Mouse (Mus musculus) ES-E14 (cell line): ENCODE data around the gene Psmd3. TPM values are rescaled to one million over a fixed set of nuclear protein-coding genes. Genes with fewer than 3 reads are reported as not detected.
A peak's percentile ranks its signal among the peaks of the same experiment; 100 is the strongest.
"Not testable (repeated sequence)": the region's sequence is repeated elsewhere in the genome, so short reads cannot be mapped to it uniquely, and the experiment has no call there.

Source experiments
- DNase-seq: peaks from one replicate; pipeline ENCODE4 v3.0.0-alpha.2; 2013; ENCODE audit warnings: low read depth, low spot score
- H3K27ac ChIP-seq: 2 replicates; pipeline ENCODE4 v1.5.1; 2012; ENCODE audit warnings: low read depth, mild to moderate bottlenecking, low read length, moderate library complexity, mixed read lengths; ENCODE audit not compliant: poor library complexity, insufficient read depth, severe bottlenecking
- H3K36me3 ChIP-seq: 2 replicates; pipeline ENCODE4 v1.6.1; 2012; ENCODE audit warnings: mild to moderate bottlenecking, low read length, moderate library complexity, mixed read lengths; ENCODE audit not compliant: control insufficient read depth, poor library complexity, insufficient read depth, severe bottlenecking
- H3K4me1 ChIP-seq, 2 experiments: fragments of 150-350 bp in 1 of 2; sonication (generic) in 1 of 2; 2 replicates each; pipeline ENCODE4 v1.6.1; 2012; ENCODE audit warnings: low read length in 2 of 2, mild to moderate bottlenecking in 1 of 2, mixed read lengths in 1 of 2; ENCODE audit not compliant: control insufficient read depth in 2 of 2, insufficient read depth in 2 of 2, poor library complexity in 1 of 2
- H3K4me3 ChIP-seq, 2 experiments: fragments of 150-350 bp in 1 of 2; sonication (generic) in 1 of 2; 2 replicates each; pipeline ENCODE4 v1.5.1; 2012; ENCODE audit warnings: low read length in 2 of 2, low read depth in 1 of 2, mild to moderate bottlenecking in 1 of 2, mixed read lengths in 1 of 2; ENCODE audit not compliant: insufficient read depth in 1 of 2, poor library complexity in 1 of 2, severe bottlenecking in 1 of 2
- H3K9ac ChIP-seq: 2 replicates; pipeline ENCODE4 v1.6.1; 2012; ENCODE audit warnings: low read depth, mild to moderate bottlenecking, low read length, mixed read lengths; ENCODE audit not compliant: poor library complexity, insufficient read depth, severe bottlenecking
- H3K9me3 ChIP-seq: fragments of 150-350 bp; sonication (generic); 2 replicates; pipeline ENCODE4 v1.6.1; 2012; ENCODE audit warnings: low read depth, mild to moderate bottlenecking, low read length; ENCODE audit not compliant: control insufficient read depth, insufficient read depth
- CHD2 ChIP-seq: IDR thresholded peaks from 2 replicates; pipeline ENCODE4 v1.6.1; 2014; ENCODE audit warnings: mild to moderate bottlenecking, low read depth, low read length, inconsistent platforms
- HCFC1 ChIP-seq: IDR thresholded peaks from 2 replicates; pipeline ENCODE4 v1.6.1; 2012; ENCODE audit warnings: low read length, inconsistent platforms, borderline replicate concordance; ENCODE audit not compliant: insufficient read depth
- MAFK ChIP-seq: IDR thresholded peaks from 2 replicates; pipeline ENCODE4 v1.6.1; 2014; ENCODE audit warnings: mild to moderate bottlenecking, low read depth, low read length, inconsistent platforms; ENCODE audit not compliant: insufficient read depth
- ZC3H11A ChIP-seq: IDR thresholded peaks from 2 replicates; pipeline ENCODE4 v1.6.1; 2012; ENCODE audit warnings: low read depth, mild to moderate bottlenecking, inconsistent platforms, low read length, borderline replicate concordance
- ZNF384 ChIP-seq: IDR thresholded peaks from 2 replicates; pipeline ENCODE4 v1.6.1; 2012; ENCODE audit warnings: low read depth, low read length, inconsistent platforms
- in situ Hi-C, 2 experiments: fragments of 600-800 bp; cut with MboI; formaldehyde crosslinking; loops; one replicate each; pipeline ENCODE4 v1.15.1; 2025; ENCODE audit warnings: low sequenced_read_pairs in 2 of 2, inconsistent platforms in 1 of 2; ENCODE audit not compliant: unreplicated experiment in 2 of 2
- total RNA-seq: library from RNA; depleted of rRNA; stranded (reverse); fragments of 300-350 nt; gene quantifications from 2 replicates; pipeline ENCODE4 v1.2.3, GENCODE M21; 2012

Psmd3 gene
- total RNA-seq, 1 experiment = 408 TPM

DNA sequence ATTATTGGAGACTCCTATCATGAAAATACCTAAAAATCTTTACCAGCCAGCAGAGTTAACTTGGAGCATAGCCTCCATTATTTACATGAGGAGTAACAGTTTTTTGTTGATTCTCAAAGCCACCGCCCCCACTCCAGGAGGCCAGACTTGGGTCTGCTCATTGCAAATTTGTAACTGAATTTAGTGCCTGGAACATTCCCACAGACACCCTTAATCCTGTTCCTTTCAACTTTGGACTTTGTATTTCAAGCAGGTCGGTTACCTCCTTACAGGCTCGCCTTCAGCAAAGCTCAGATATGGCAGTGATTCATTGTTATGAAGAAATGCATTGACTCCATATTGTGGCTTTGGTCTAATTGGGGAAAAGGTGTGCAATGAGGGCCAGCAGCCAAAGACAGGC is 37.6 kb upstream of the Psmd3 start:
- in situ Hi-C loops = no loop called here
- no peak for DNase-seq
- TF ChIP-seq HCFC1 (no peak), ZNF384 (no peak), CHD2 (no peak), ZC3H11A (no peak), MAFK (no peak)
- H3K27ac ChIP-seq = no peak overlapping the region
- no peaks in the 10 kb centered on the region for H3K4me1 ChIP-seq
- H3K36me3 ChIP-seq = no peaks in the 10 kb centered on the region
- H3K9ac ChIP-seq = no peak overlapping the region
- no peaks in the 10 kb centered on the region for H3K9me3 ChIP-seq
- H3K4me3 ChIP-seq = no peak overlapping the region

GRCm38 (mm10) chr11:98645946-98646345 is 36.4 kb upstream of the Psmd3 start:
- Histone ChIP-seq H3K4me1 (no peaks in the 10 kb centered on the region), H3K36me3 (no peaks in the 10 kb centered on the region), H3K27ac (no peak overlapping the region), H3K4me3 (no peak overlapping the region), H3K9ac (no peak overlapping the region), H3K9me3 (no peaks in the 10 kb centered on the region)
- no peak for TF ChIP-seq ZNF384
- TF ChIP-seq CHD2 = no peak
- no peak for TF ChIP-seq HCFC1
- no peak for TF ChIP-seq ZC3H11A
- no peak for TF ChIP-seq MAFK
- DNase-seq = no peak
- in situ Hi-C loops = no loop called here

GRCm38 (mm10) chr11:98646459-98646858 is 35.9 kb upstream of the Psmd3 start, which contains the start of gene Gsdma2:
Gene Gsdma2, plus strand, starts transcription at chr11:98646759.
- Histone ChIP-seq H3K27ac (no peak within 1 kb of the TSS), H3K4me3 (no peak within 1 kb of the TSS), H3K9ac (no peak within 1 kb of the TSS), H3K9me3 (no peaks in the 10 kb centered on the region), H3K4me1 (no peaks in the 10 kb centered on the region), H3K36me3 (no peaks in the 10 kb centered on the region)
- TF ChIP-seq ZNF384 (no peak), MAFK (no peak), CHD2 (no peak), ZC3H11A (no peak), HCFC1 (no peak)
- DNase-seq = no peak
- in situ Hi-C loops = no loop called here

DNA sequence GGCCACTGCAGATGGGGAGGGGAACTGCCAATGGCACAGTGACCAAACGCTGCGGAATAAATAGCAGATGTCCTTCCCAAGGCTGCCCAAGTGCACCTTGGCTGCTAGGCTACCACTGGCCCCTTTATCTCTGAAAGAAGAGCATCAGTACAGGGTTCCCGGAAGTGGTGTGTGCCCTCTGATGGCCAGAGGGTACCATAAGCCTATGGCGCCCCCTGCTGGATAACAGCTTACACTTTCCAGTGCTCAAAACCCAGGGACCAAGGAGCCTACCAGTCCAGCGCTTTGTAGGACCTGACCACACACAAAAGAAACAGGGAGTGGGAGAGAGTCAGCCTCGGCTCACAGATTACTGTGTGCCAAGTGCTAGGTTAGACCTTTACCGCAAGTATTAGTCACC is 27.3 kb upstream of the Psmd3 start:
- H3K4me3 ChIP-seq, H3K9ac ChIP-seq, in situ Hi-C loops, H3K36me3 ChIP-seq, H3K4me1 ChIP-seq, DNase-seq, H3K9me3 ChIP-seq, H3K27ac ChIP-seq: not testable (repeated sequence)
- peak; percentile 29; the same call in 1 of the 2 replicates for TF ChIP-seq ZC3H11A

DNA sequence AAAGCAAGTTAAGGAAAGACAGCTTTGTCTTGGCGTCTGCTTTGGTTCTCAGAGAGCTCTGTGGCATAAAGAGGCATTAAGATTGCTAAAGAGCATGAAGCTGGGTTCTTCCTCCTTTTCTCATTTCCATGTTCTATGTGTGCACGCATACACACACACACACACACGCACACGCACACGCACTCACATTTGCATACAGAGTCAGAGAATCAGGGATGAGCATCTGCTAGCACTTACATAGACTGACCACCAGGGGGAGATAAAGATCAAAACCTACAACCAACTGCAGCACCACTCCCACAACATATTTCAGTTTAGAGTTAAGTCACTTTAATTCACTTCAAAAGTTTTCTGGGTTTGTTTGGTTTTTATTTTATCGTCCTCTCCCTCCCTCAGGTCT is 21.8 kb upstream of the Psmd3 start:
- TF ChIP-seq MAFK (no peak), ZNF384 (no peak), ZC3H11A (0 out of 2 replicates have a peak, but pooled peaks have one; percentile 15), CHD2 (no peak), HCFC1 (no peak)
- H3K36me3 ChIP-seq = no peaks in the 10 kb centered on the region
- no peak overlapping the region for H3K27ac ChIP-seq
- DNase-seq = peak; percentile 48
- in situ Hi-C loops = no loop called here
- H3K4me3 ChIP-seq = no peak overlapping the region
- H3K9ac ChIP-seq = no peak overlapping the region
- no peaks in the 10 kb centered on the region for H3K9me3 ChIP-seq
- H3K4me1 ChIP-seq = peaks cover 0 to 4% of the 10 kb centered on the region in 2 experiments; a peak in 1 of 4 replicates
